Mouse (Mus musculus) midbrain, postnatal 0 days (tissue): ENCODE data around the gene Tekt4. TPM values are rescaled to one million over a fixed set of nuclear protein-coding genes. Genes with fewer than 3 reads are reported as not detected.

Experiments
- ATAC-seq: fragments of 200-750 bp; cut with Nextera tagmentation; 2 replicates; pipeline ENCODE4 v1.8.0; 2017; ENCODE audit warnings: moderate number of reproducible peaks, mild to moderate bottlenecking, moderate TSS enrichment, moderate library complexity; ENCODE audit not compliant: low FRiP score
- DNase-seq: peaks from one replicate; pipeline ENCODE4 v3.0.0-alpha.2; 2015; ENCODE audit warnings: low spot score
- H3K27ac ChIP-seq: fragments of 300-500 bp; sonication (generic); 2 replicates; pipeline ENCODE4 v1.5.1; 2014; ENCODE audit warnings: low read depth, mild to moderate bottlenecking, low read length, mixed read lengths
- H3K27me3 ChIP-seq: fragments of 300-500 bp; sonication (generic); 2 replicates; pipeline ENCODE4 v1.6.1; 2014; ENCODE audit warnings: low read length, control low read depth, mixed read lengths; ENCODE audit not compliant: insufficient read depth
- H3K36me3 ChIP-seq: fragments of 300-500 bp; sonication (generic); 2 replicates; pipeline ENCODE4 v1.6.1; 2014; ENCODE audit warnings: low read length, control low read depth, mixed read lengths; ENCODE audit not compliant: insufficient read depth
- H3K4me1 ChIP-seq: fragments of 300-500 bp; sonication (generic); 2 replicates; pipeline ENCODE4 v1.6.1; 2014; ENCODE audit warnings: mild to moderate bottlenecking, control low read depth, antibody characterized with exemption, low read length, mixed read lengths; ENCODE audit not compliant: insufficient read depth
- H3K4me2 ChIP-seq: fragments of 300-500 bp; sonication (generic); 2 replicates; pipeline ENCODE4 v1.6.1; 2014; ENCODE audit warnings: low read depth, mild to moderate bottlenecking, low read length, mixed read lengths; ENCODE audit not compliant: poor library complexity, severe bottlenecking
- H3K4me3 ChIP-seq: fragments of 300-500 bp; sonication (generic); 2 replicates; pipeline ENCODE4 v1.5.1; 2014; ENCODE audit warnings: low read depth, mild to moderate bottlenecking, low read length, moderate library complexity
- H3K9ac ChIP-seq: fragments of 300-500 bp; sonication (generic); replicated peaks from 2 replicates; pipeline ENCODE4 v1.6.1; 2014; ENCODE audit warnings: mild to moderate bottlenecking, low read length, moderate library complexity, mixed read lengths; ENCODE audit not compliant: poor library complexity, severe bottlenecking
- H3K9me3 ChIP-seq: fragments of 300-500 bp; sonication (generic); 2 replicates; pipeline ENCODE4 v1.6.1; 2016; ENCODE audit warnings: low read length, control low read depth
- CTCF ChIP-seq: IDR thresholded peaks from 2 replicates; pipeline ENCODE4 v1.5.1; 2016; ENCODE audit warnings: antibody characterized with exemption, mild to moderate bottlenecking
- WGBS: fragments of 180-500 bp; shearing (Covaris S2); extraction: QIAGEN DNeasy Blood & Tissue Kit; methylation state at CpG from one replicate; pipeline ENCODE4 v1.1.7; 2014; 5-methylcytosine and 5-hydroxymethylcytosine counted together
- polyA plus RNA-seq: library from polyadenylated mRNA; unstranded; fragments of >200 nt; fragmentation: Nextera tagmentation; extraction: Ambion mirVana; gene quantifications from 2 replicates; pipeline ENCODE4 v1.2.1, GENCODE M21; 2015
- total RNA-seq: library from RNA; depleted of rRNA; stranded (reverse); fragments of >200 nt; gene quantifications from 2 replicates; pipeline ENCODE4 v1.2.3, GENCODE M21; 2014

Tekt4 gene
- total and polyA plus RNA-seq, 2 experiments from 2014 or later: 2.3 to 5.2 TPM

- TF ChIP-seq CTCF: no peak
- no peak for ATAC-seq
- 79% methylated on average over 6 of the region's 6 CpGs for WGBS
- H3K9ac ChIP-seq: no peak overlapping the region
- H3K4me3 ChIP-seq: no peak overlapping the region
- H3K9me3 ChIP-seq: no peaks in the 10 kb centered on the region
- H3K4me1 ChIP-seq: peaks cover 26% of the 10 kb centered on the region
- no peaks in the 10 kb centered on the region for H3K27me3 ChIP-seq
- H3K36me3 ChIP-seq: no peaks in the 10 kb centered on the region
- DNase-seq: no peak
- no peak overlapping the region for H3K4me2 ChIP-seq
- 0 out of 2 replicates have a peak overlapping the region, but pooled peaks have one; percentile 43 for H3K27ac ChIP-seq
These were observed 44.2 kb upstream of the Tekt4 start for GRCm38 (mm10) chr17:25410180-25410579.

GRCm38 (mm10) chr17:25410786-25411185 is 43.6 kb upstream of the Tekt4 start:
- no peak overlapping the region for H3K4me3 ChIP-seq
- ATAC-seq: no peak
- no peaks in the 10 kb centered on the region for H3K9me3 ChIP-seq
- WGBS: 20% methylated on average over 7 of the region's 7 CpGs
- H3K27me3 ChIP-seq: no peaks in the 10 kb centered on the region
- no peak overlapping the region for H3K4me2 ChIP-seq
- TF ChIP-seq CTCF: no peak
- H3K4me1 ChIP-seq: peaks cover 26% of the 10 kb centered on the region
- no peaks in the 10 kb centered on the region for H3K36me3 ChIP-seq
- H3K9ac ChIP-seq: peak overlapping the region; percentile 24; the same call in 1 of the 2 replicates
- H3K27ac ChIP-seq: peak overlapping the region; percentile 43; the same call in 1 of the 2 replicates
- DNase-seq: no peak

GRCm38 (mm10) chr17:25411251-25411650 is 43.2 kb upstream of the Tekt4 start:
- peak overlapping the region; percentile 24; the same call in 1 of the 2 replicates for H3K9ac ChIP-seq
- no peak overlapping the region for H3K4me2 ChIP-seq
- DNase-seq (no peak), ATAC-seq (no peak)
- no peaks in the 10 kb centered on the region for H3K36me3 ChIP-seq
- no peaks in the 10 kb centered on the region for H3K27me3 ChIP-seq
- 49% methylated on average over 4 of the region's 4 CpGs for WGBS
- H3K4me1 ChIP-seq: peaks cover 25% of the 10 kb centered on the region
- H3K27ac ChIP-seq: 0 out of 2 replicates have a peak overlapping the region, but pooled peaks have one; percentile 26
- no peak overlapping the region for H3K4me3 ChIP-seq
- TF ChIP-seq CTCF: no peak
- no peaks in the 10 kb centered on the region for H3K9me3 ChIP-seq

GRCm38 (mm10) chr17:25414209-25414608 is 40.2 kb upstream of the Tekt4 start:
- H3K9me3 ChIP-seq: no peaks in the 10 kb centered on the region
- no peak for TF ChIP-seq CTCF
- WGBS: 67% methylated on average over 4 of the region's 4 CpGs
- DNase-seq (no peak), ATAC-seq (no peak)
- no peak overlapping the region for H3K9ac ChIP-seq
- H3K4me1 ChIP-seq: peaks cover 21% of the 10 kb centered on the region
- no peak overlapping the region for H3K4me3 ChIP-seq
- no peaks in the 10 kb centered on the region for H3K36me3 ChIP-seq
- no peak overlapping the region for H3K27ac ChIP-seq
- no peaks in the 10 kb centered on the region for H3K27me3 ChIP-seq
- H3K4me2 ChIP-seq: no peak overlapping the region

- Histone ChIP-seq H3K36me3 (no peaks in the 10 kb centered on the region), H3K27ac (peak overlapping the region; percentile 47; the same call in 1 of the 2 replicates), H3K27me3 (no peaks in the 10 kb centered on the region), H3K9me3 (no peaks in the 10 kb centered on the region), H3K4me2 (no peak overlapping the region), H3K9ac (no peak overlapping the region), H3K4me1 (peaks cover 24% of the 10 kb centered on the region), H3K4me3 (no peak overlapping the region)
- DNase-seq: no peak
- WGBS: 26% methylated on average over 3 of the region's 3 CpGs
- no peak for TF ChIP-seq CTCF
- no peak for ATAC-seq
These were observed 39.5 kb upstream of the Tekt4 start for GRCm38 (mm10) chr17:25414917-25415316.

- WGBS: 11% methylated on average over 5 of the region's 6 CpGs
- H3K4me1 ChIP-seq: peaks cover 24% of the 10 kb centered on the region
- peak; percentile 22; the same call in 1 of the 2 replicates for ATAC-seq
These were observed 38.9 kb upstream of the Tekt4 start for GRCm38 (mm10) chr17:25415421-25415913.

More at GRCm38 (mm10) chr17:25415421-25415913, 38.9 kb upstream of the Tekt4 start:
- TF ChIP-seq CTCF: no peak
- no peaks in the 10 kb centered on the region for H3K36me3 ChIP-seq
- peak; percentile 45 for DNase-seq
- H3K9me3 ChIP-seq: no peaks in the 10 kb centered on the region
- no peaks in the 10 kb centered on the region for H3K27me3 ChIP-seq
- H3K9ac ChIP-seq: no peak overlapping the region; the same call in 1 of the 2 replicates
- no peak overlapping the region for H3K4me2 ChIP-seq
- no peak overlapping the region for H3K4me3 ChIP-seq
- peak overlapping the region; percentile 47 for H3K27ac ChIP-seq
